Mouse (Mus musculus) hindbrain, embryonic 11.5 days (tissue): Measurements from ENCODE around the gene Trarg1. TPM values are rescaled to one million over a fixed set of nuclear protein-coding genes. Genes with fewer than 3 reads are reported as not detected.
"Not testable (repeated sequence)": the region's sequence is repeated elsewhere in the genome, so short reads cannot be mapped to it uniquely, and the experiment has no call there.

Source experiments
- ATAC-seq: fragments of 200-750 bp; cut with Nextera tagmentation; 2 replicates; pipeline ENCODE4 v1.8.0; 2017; ENCODE audit warnings: mild to moderate bottlenecking, moderate TSS enrichment, moderate library complexity; ENCODE audit not compliant: low FRiP score
- DNase-seq: peaks from one replicate; pipeline ENCODE4 v3.0.0-alpha.2; 2015; ENCODE audit warnings: low spot score
- H3K27ac ChIP-seq: fragments of 300-500 bp; sonication (generic); 2 replicates; pipeline ENCODE4 v1.5.1; 2014; ENCODE audit warnings: mild to moderate bottlenecking, low read depth, low read length
- H3K27me3 ChIP-seq: fragments of 300-500 bp; sonication (generic); 2 replicates; pipeline ENCODE4 v1.6.1; 2014; ENCODE audit warnings: mild to moderate bottlenecking, low read length, moderate library complexity, mixed read lengths; ENCODE audit not compliant: control insufficient read depth, insufficient read depth
- H3K36me3 ChIP-seq: fragments of 300-500 bp; sonication (generic); 2 replicates; pipeline ENCODE4 v1.6.1; 2014; ENCODE audit warnings: mild to moderate bottlenecking, low read length, moderate library complexity, mixed read lengths; ENCODE audit not compliant: control insufficient read depth, insufficient read depth
- H3K4me1 ChIP-seq: fragments of 300-500 bp; sonication (generic); replicated peaks from 2 replicates; pipeline ENCODE4 v1.6.1; 2014; ENCODE audit warnings: low read length, mixed read lengths; ENCODE audit not compliant: control insufficient read depth, insufficient read depth
- H3K4me2 ChIP-seq: fragments of 300-500 bp; sonication (generic); replicated peaks from 2 replicates; pipeline ENCODE4 v1.6.1; 2014; ENCODE audit warnings: mild to moderate bottlenecking, low read depth, low read length
- H3K4me3 ChIP-seq: fragments of 300-500 bp; sonication (generic); 2 replicates; pipeline ENCODE4 v1.5.1; 2014; ENCODE audit warnings: low read depth, low read length
- H3K9ac ChIP-seq: fragments of 300-500 bp; sonication (generic); 2 replicates; pipeline ENCODE4 v1.6.1; 2014; ENCODE audit warnings: low read depth, low read length
- H3K9me3 ChIP-seq: fragments of 300-500 bp; sonication (generic); 2 replicates; pipeline ENCODE4 v1.6.1; 2016; ENCODE audit warnings: low read length; ENCODE audit not compliant: control insufficient read depth
- WGBS: fragments of 180-500 bp; shearing (Covaris S2); extraction: QIAGEN DNeasy Blood & Tissue Kit; methylation state at CpG from one replicate; pipeline ENCODE4 v1.1.7; 2014; 5-methylcytosine and 5-hydroxymethylcytosine counted together
- polyA plus RNA-seq: library from polyadenylated mRNA; unstranded; fragments of >200 nt; fragmentation: Nextera tagmentation; extraction: Ambion mirVana; gene quantifications from 2 replicates; pipeline ENCODE4 v1.2.1, GENCODE M21; 2014

The Trarg1 gene
- 0.14 TPM in 1 of 2 replicates, not detected in the other for polyA plus RNA-seq

GRCm38 (mm10) chr11:76679508-76679907 is at the start of gene Trarg1:
Gene Trarg1, plus strand, starts transcription at chr11:76679808.
- H3K27ac ChIP-seq, H3K4me3 ChIP-seq, H3K9ac ChIP-seq, H3K27me3 ChIP-seq, H3K4me2 ChIP-seq, ATAC-seq, H3K36me3 ChIP-seq, H3K9me3 ChIP-seq, H3K4me1 ChIP-seq, DNase-seq: not testable (repeated sequence)
- 40% methylated on average over 7 of the region's 8 CpGs for WGBS

GRCm38 (mm10) chr11:76630023-76630422 is 49.6 kb upstream of the Trarg1 start:
- no peaks in the 10 kb centered on the region for H3K36me3 ChIP-seq
- no peaks in the 10 kb centered on the region for H3K27me3 ChIP-seq
- ATAC-seq: no peak
- no peak overlapping the region for H3K9ac ChIP-seq
- no peaks in the 10 kb centered on the region for H3K9me3 ChIP-seq
- WGBS: 63% methylated on average over 2 of the region's 2 CpGs
- no peak overlapping the region for H3K4me2 ChIP-seq
- H3K27ac ChIP-seq: no peak overlapping the region
- no peak overlapping the region for H3K4me3 ChIP-seq
- no peak for DNase-seq
- H3K4me1 ChIP-seq: no peaks in the 10 kb centered on the region

GRCm38 (mm10) chr11:76630487-76630886 is 49.1 kb upstream of the Trarg1 start:
- WGBS: 82% methylated on average over 5 of the region's 5 CpGs
- no peak for DNase-seq

GRCm38 (mm10) chr11:76639269-76639985 is 40.2 kb upstream of the Trarg1 start:
- no peaks in the 10 kb centered on the region for H3K36me3 ChIP-seq
- WGBS: 85% methylated on average over 17 of the region's 17 CpGs

More at GRCm38 (mm10) chr11:76630487-76630886, 49.1 kb upstream of the Trarg1 start:
- Histone ChIP-seq H3K36me3 (no peaks in the 10 kb centered on the region), H3K4me3 (no peak overlapping the region), H3K9ac (no peak overlapping the region), H3K4me2 (no peak overlapping the region), H3K27me3 (no peaks in the 10 kb centered on the region), H3K9me3 (no peaks in the 10 kb centered on the region), H3K4me1 (no peaks in the 10 kb centered on the region), H3K27ac (no peak overlapping the region)
- ATAC-seq: no peak

GRCm38 (mm10) chr11:76640231-76640630 is 39.4 kb upstream of the Trarg1 start:
- Histone ChIP-seq H3K27me3 (no peaks in the 10 kb centered on the region), H3K4me2 (no peak overlapping the region), H3K9ac (no peak overlapping the region), H3K4me3 (no peak overlapping the region), H3K9me3 (no peaks in the 10 kb centered on the region), H3K4me1 (peaks cover 3% of the 10 kb centered on the region), H3K36me3 (no peaks in the 10 kb centered on the region), H3K27ac (no peak overlapping the region)
- no peak for ATAC-seq
- DNase-seq: no peak
- WGBS: 75% methylated on average over 4 of the region's 4 CpGs

More at GRCm38 (mm10) chr11:76639269-76639985, 40.2 kb upstream of the Trarg1 start:
- H3K27ac ChIP-seq: no peak overlapping the region
- DNase-seq: no peak
- ATAC-seq: no peak
- no peaks in the 10 kb centered on the region for H3K27me3 ChIP-seq
- no peaks in the 10 kb centered on the region for H3K4me1 ChIP-seq
- H3K9me3 ChIP-seq: no peaks in the 10 kb centered on the region
- H3K4me2 ChIP-seq: no peak overlapping the region
- H3K9ac ChIP-seq: no peak overlapping the region
- no peak overlapping the region for H3K4me3 ChIP-seq

- H3K9ac ChIP-seq: no peak overlapping the region
- no peaks in the 10 kb centered on the region for H3K9me3 ChIP-seq
- 44% methylated on average over 6 of the region's 6 CpGs for WGBS
- H3K27me3 ChIP-seq: no peaks in the 10 kb centered on the region
- peaks cover 3% of the 10 kb centered on the region for H3K4me1 ChIP-seq
- DNase-seq (no peak), ATAC-seq (no peak)
- H3K4me2 ChIP-seq: no peak overlapping the region
- no peak overlapping the region for H3K4me3 ChIP-seq
- H3K27ac ChIP-seq: peak overlapping the region; percentile 58
- H3K36me3 ChIP-seq: no peaks in the 10 kb centered on the region
Observed at GRCm38 (mm10) chr11:76644257-76644656, 35.4 kb upstream of the Trarg1 start.

GRCm38 (mm10) chr11:76645036-76645435 is 34.6 kb upstream of the Trarg1 start:
- no peak for DNase-seq
- Histone ChIP-seq H3K27ac (peak overlapping the region; percentile 58), H3K4me2 (no peak overlapping the region)

GRCm38 (mm10) chr11:76645955-76646354 is 33.7 kb upstream of the Trarg1 start:
- no peaks in the 10 kb centered on the region for H3K27me3 ChIP-seq

More at GRCm38 (mm10) chr11:76645036-76645435, 34.6 kb upstream of the Trarg1 start:
- Histone ChIP-seq H3K9me3 (no peaks in the 10 kb centered on the region), H3K4me1 (peaks cover 3% of the 10 kb centered on the region), H3K36me3 (no peaks in the 10 kb centered on the region), H3K9ac (no peak overlapping the region), H3K4me3 (no peak overlapping the region), H3K27me3 (no peaks in the 10 kb centered on the region)
- no peak for ATAC-seq
- 70% methylated on average over 9 of the region's 9 CpGs for WGBS

GRCm38 (mm10) chr11:76647062-76647461 is 32.5 kb upstream of the Trarg1 start:
- peak; percentile 34 for DNase-seq
- Histone ChIP-seq H3K27me3 (no peaks in the 10 kb centered on the region), H3K4me2 (peak overlapping the region; percentile 14; the same call in 1 of the 2 replicates), H3K4me3 (no peak overlapping the region), H3K36me3 (no peaks in the 10 kb centered on the region), H3K9me3 (no peaks in the 10 kb centered on the region), H3K4me1 (peaks cover 3% of the 10 kb centered on the region), H3K27ac (no peak overlapping the region), H3K9ac (0 out of 2 replicates have a peak overlapping the region, but pooled peaks have one; percentile 12)
- no peak for ATAC-seq
- WGBS: 6% methylated on average over 7 of the region's 7 CpGs

More at GRCm38 (mm10) chr11:76645955-76646354, 33.7 kb upstream of the Trarg1 start:
- peak; percentile 69 for ATAC-seq
- Histone ChIP-seq H3K9me3 (no peaks in the 10 kb centered on the region), H3K9ac (peak overlapping the region; percentile 53; the same call in 1 of the 2 replicates), H3K27ac (no peak overlapping the region), H3K4me2 (peak overlapping the region; percentile 51), H3K36me3 (no peaks in the 10 kb centered on the region), H3K4me3 (peak overlapping the region; percentile 16; the same call in 1 of the 2 replicates), H3K4me1 (peaks cover 3% of the 10 kb centered on the region)
- peak; percentile 97 for DNase-seq
- under 1% methylated on average over 19 of the region's 19 CpGs for WGBS
